ENCODE assay signal across 11 mouse cellular contexts in genomic region chr16:35051066-35051465, GRCm38 (mm10). TPM values are rescaled to one million over a fixed set of nuclear protein-coding genes. Genes with fewer than 3 reads are reported as not detected.
DNase-seq lines count a peak whose midpoint lies in the region; ATAC-seq lines count a peak whose summit lies in the region.
"Had no signal": no experiment of that assay in that cellular context is flagged by ENCODE, and none has a peak within 500 bp of the region (broad histone marks: within the 10 kb centered on the region; RNA-seq: fewer than 3 reads in every experiment).

No protein-coding gene starts in this region.

- no peaks in the 10 kb centered on the region for H3K9me3 ChIP-seq in neural tube, embryonic 11.5 days (ENCODE audit: control insufficient read depth, low read length)
- no peaks in the 10 kb centered on the region for H3K9me3 ChIP-seq in neural tube, embryonic 15.5 days (replicated peaks)
- H3K9me3 ChIP-seq in kidney, embryonic 16.5 days (ENCODE audit: low read length), result no peaks in the 10 kb centered on the region
- H3K9me3 ChIP-seq: heart, embryonic 13.5 days; limb, embryonic 15.5 days had no signal

- no peak for ATAC-seq in neural tube, embryonic 11.5 days (ENCODE audit: insufficient read depth, low FRiP score, low TSS enrichment)
- ATAC-seq in neural tube, embryonic 15.5 days (ENCODE audit: low FRiP score), result no peak
- ATAC-seq in kidney, embryonic 16.5 days (ENCODE audit: low FRiP score, low TSS enrichment), result peak; percentile 83
- no peak for ATAC-seq in inflammation-experienced regulatory T-cells, adult 6 months

- no peak overlapping the region for H3K9ac ChIP-seq in neural tube, embryonic 11.5 days (ENCODE audit: low read length)
- no peak overlapping the region for H3K9ac ChIP-seq in neural tube, embryonic 15.5 days (replicated peaks)
- H3K9ac ChIP-seq in kidney, embryonic 16.5 days (replicated peaks; ENCODE audit: low read length), result no peak overlapping the region
- H3K9ac ChIP-seq: heart, embryonic 13.5 days; limb, embryonic 15.5 days had no signal

- no peak overlapping the region for H3K4me3 ChIP-seq in neural tube, embryonic 11.5 days (ENCODE audit: low read depth, low read length)
- H3K4me3 ChIP-seq in neural tube, embryonic 15.5 days (replicated peaks), result no peak overlapping the region
- no peak overlapping the region for H3K4me3 ChIP-seq in kidney, embryonic 16.5 days (ENCODE audit: low read length)
- H3K4me3 ChIP-seq: heart, embryonic 13.5 days; limb, embryonic 15.5 days had no signal

- 47% methylated on average over 5 of the region's 5 CpGs for WGBS in neural tube, embryonic 11.5 days
- WGBS in neural tube, embryonic 15.5 days, result 36% methylated on average over 5 of the region's 5 CpGs
- 27% methylated on average over 5 of the region's 5 CpGs for WGBS in kidney, embryonic 16.5 days

- 0 out of 2 replicates have a peak, but pooled peaks cover 2% of the 10 kb centered on the region for H3K4me1 ChIP-seq in neural tube, embryonic 11.5 days (ENCODE audit: control insufficient read depth, insufficient read depth, low read length)
- H3K4me1 ChIP-seq in neural tube, embryonic 15.5 days, result 0 out of 2 replicates have a peak, but pooled peaks cover 2% of the 10 kb centered on the region
- 0 out of 2 replicates have a peak, but pooled peaks cover 5% of the 10 kb centered on the region for H3K4me1 ChIP-seq in kidney, embryonic 16.5 days (ENCODE audit: insufficient read depth, low read length)

- no peaks in the 10 kb centered on the region for H3K36me3 ChIP-seq in neural tube, embryonic 11.5 days (ENCODE audit: control insufficient read depth, insufficient read depth, low read length)
- H3K36me3 ChIP-seq in neural tube, embryonic 15.5 days, result no peaks in the 10 kb centered on the region
- 0 out of 2 replicates have a peak, but pooled peaks cover 4% of the 10 kb centered on the region for H3K36me3 ChIP-seq in kidney, embryonic 16.5 days (ENCODE audit: insufficient read depth, low read length)
- H3K36me3 ChIP-seq: limb, embryonic 15.5 days had no signal

- no peaks in the 10 kb centered on the region for H3K27me3 ChIP-seq in neural tube, embryonic 11.5 days (ENCODE audit: control insufficient read depth, insufficient read depth, low read length)
- no peaks in the 10 kb centered on the region for H3K27me3 ChIP-seq in neural tube, embryonic 15.5 days (replicated peaks)
- H3K27me3 ChIP-seq in kidney, embryonic 16.5 days (ENCODE audit: insufficient read depth, low read length), result no peaks in the 10 kb centered on the region
- H3K27me3 ChIP-seq: heart, embryonic 13.5 days; limb, embryonic 15.5 days had no signal

- peak; percentile 20 for DNase-seq in neural tube, embryonic 11.5 days (ENCODE audit: low spot score)
- DNase-seq in cerebellum, postnatal 36 days, result peak; percentile 34 to 35
- no peak for DNase-seq in layer of hippocampus, postnatal 10 days (ENCODE audit: low spot score in 2 of 2)
- no peak for DNase-seq in frontal cortex, postnatal 14 days (ENCODE audit: low spot score in 2 of 2)
- DNase-seq: lung, postnatal 4 days; thymus, postnatal 36 days had no signal

- no peak overlapping the region for H3K4me2 ChIP-seq in neural tube, embryonic 11.5 days (ENCODE audit: low read depth)
- no peak overlapping the region for H3K4me2 ChIP-seq in neural tube, embryonic 15.5 days
- H3K4me2 ChIP-seq in kidney, embryonic 16.5 days (replicated peaks; ENCODE audit: low read depth, low read length), result no peak overlapping the region
- H3K4me2 ChIP-seq: heart, embryonic 13.5 days; limb, embryonic 15.5 days had no signal

- no peak overlapping the region for H3K27ac ChIP-seq in neural tube, embryonic 11.5 days (ENCODE audit: low read depth, low read length)
- H3K27ac ChIP-seq in neural tube, embryonic 15.5 days (replicated peaks), result no peak overlapping the region
- no peak overlapping the region for H3K27ac ChIP-seq in kidney, embryonic 16.5 days (ENCODE audit: low read length)
- H3K27ac ChIP-seq: heart, embryonic 13.5 days; limb, embryonic 15.5 days had no signal

RNA-seq across cellular contexts. Expression of gene Hacd2, which starts 28.8 kb away (rescaled TPM):
- polyA plus RNA-seq in neural tube, embryonic 11.5 days (2014; fragmentation: Nextera tagmentation; extraction: Ambion mirVana), result 25.7 and 29.3 TPM in 2 replicates
- polyA plus RNA-seq in neural tube, embryonic 15.5 days (2015; fragmentation: Nextera tagmentation; extraction: Ambion mirVana), result 49.1 and 55.2 TPM in 2 replicates
- 99.9 and 111 TPM in 2 replicates for polyA plus RNA-seq in kidney, embryonic 16.5 days (2015; fragmentation: Nextera tagmentation; extraction: Ambion mirVana)
- 10 to 100 TPM; 28.2 to 34.2 TPM for total RNA-seq in layer of hippocampus, postnatal 10 days (2021)
- polyA plus RNA-seq in inflammation-experienced regulatory T-cells, adult 6 months (2017; shearing (Covaris generic)), result 10 to 100 TPM; 11.8 to 13.9 (median 12.2) TPM

Comparison
In these comparisons a context has a peak if more than half of its experiments do, and no peak if none do; other contexts are left out.
1. DNase-seq: peak in neural tube, embryonic 11.5 days (single experiment) and cerebellum, postnatal 36 days (2 of 2); none in layer of hippocampus, postnatal 10 days (0 of 2) and frontal cortex, postnatal 14 days (0 of 2).